Mouse (Mus musculus): ENCODE results near the gene Prkcd.

DNA sequence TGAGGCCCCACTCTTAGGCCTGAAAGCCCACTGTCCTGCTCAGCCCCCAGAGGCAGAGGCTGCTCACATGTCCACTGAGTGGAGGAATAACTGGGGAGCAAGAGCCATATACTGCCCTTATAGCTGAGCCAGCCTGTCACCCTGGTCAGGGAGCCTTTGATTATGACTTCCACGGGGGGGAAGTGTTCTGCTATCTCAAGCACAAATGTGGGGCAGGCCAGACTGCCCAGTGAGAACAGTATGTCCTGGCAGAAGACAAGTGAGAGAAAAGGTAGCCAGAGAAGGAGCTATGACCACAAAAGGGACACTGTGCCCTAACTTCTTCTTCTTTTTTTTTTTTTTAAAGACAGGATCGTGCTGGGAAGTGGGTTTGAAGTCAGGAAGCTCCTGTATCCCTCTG is 28.9 kb downstream of the Prkcd start:
- TF ChIP-seq POLR2A (IDR thresholded peaks at IDR 0.05; ENCODE audit: insufficient read length, low read depth) (no peak), MYOD1 (IDR thresholded peaks at IDR 0.05; ENCODE audit: control insufficient read depth in 1 of 3, insufficient read length in 2 of 3, low read depth in 2 of 3) (no peak), CEBPB (IDR thresholded peaks at IDR 0.05; ENCODE audit: insufficient read depth, poor library complexity, severe bottlenecking) (no peak), E2F4 (IDR thresholded peaks at IDR 0.05; ENCODE audit: insufficient read depth) (no peak), MAX (IDR thresholded peaks at IDR 0.05; ENCODE audit: low read depth) (no peak)

Data from myocyte (in vitro differentiated cells).